Comparison of ENCODE assay signal across 15 mouse cellular contexts in genomic region chr13:109446138-109446537, GRCm38 (mm10).
DNase-seq lines count a peak whose midpoint lies in the region; ATAC-seq and TF ChIP-seq lines count a peak whose summit lies in the region.
"Had no signal": no experiment of that assay in that cellular context is flagged by ENCODE, and none has a peak within 500 bp of the region (broad histone marks: within the 10 kb centered on the region; RNA-seq: fewer than 3 reads in every experiment).

No protein-coding gene starts in this region.

- H3K9ac ChIP-seq in hindbrain, embryonic 15.5 days = no peak overlapping the region
- H3K9ac ChIP-seq in neural tube, embryonic 15.5 days (replicated peaks) = no peak overlapping the region
- H3K9ac ChIP-seq: embryonic facial prominence, embryonic 12.5 days; liver, embryonic 13.5 days had no signal

- no peaks in the 10 kb centered on the region for H3K27me3 ChIP-seq in hindbrain, embryonic 15.5 days
- no peaks in the 10 kb centered on the region for H3K27me3 ChIP-seq in neural tube, embryonic 15.5 days (replicated peaks)
- H3K27me3 ChIP-seq: embryonic facial prominence, embryonic 12.5 days; liver, embryonic 13.5 days had no signal

- 80% methylated on average over 7 of the region's 7 CpGs for WGBS in lung, adult 2 months
- WGBS in hindbrain, embryonic 15.5 days = 79% methylated on average over 7 of the region's 7 CpGs
- WGBS in neural tube, embryonic 15.5 days = 77% methylated on average over 7 of the region's 7 CpGs

- peaks cover 6% of the 10 kb centered on the region; the same call in 1 of the 2 replicates for H3K4me1 ChIP-seq in lung, adult 2 months (ENCODE audit: control insufficient read depth, insufficient read depth, low read length)
- H3K4me1 ChIP-seq in hindbrain, embryonic 15.5 days (replicated peaks) = peaks cover 41% of the 10 kb centered on the region
- H3K4me1 ChIP-seq in neural tube, embryonic 15.5 days = peaks cover 39% of the 10 kb centered on the region
- H3K4me1 ChIP-seq: embryonic facial prominence, embryonic 12.5 days; liver, embryonic 13.5 days had no signal

- H3K27ac ChIP-seq in hindbrain, embryonic 15.5 days (replicated peaks) = no peak overlapping the region
- H3K27ac ChIP-seq in neural tube, embryonic 15.5 days (replicated peaks) = no peak overlapping the region
- H3K27ac ChIP-seq: embryonic facial prominence, embryonic 12.5 days; heart, adult 2 months; liver, embryonic 13.5 days had no signal

- no peaks in the 10 kb centered on the region for H3K36me3 ChIP-seq in hindbrain, embryonic 15.5 days
- H3K36me3 ChIP-seq in neural tube, embryonic 15.5 days = no peaks in the 10 kb centered on the region
- H3K36me3 ChIP-seq: embryonic facial prominence, embryonic 12.5 days; G1E; liver, embryonic 13.5 days had no signal

- TF ChIP-seq POLR2A in lung, adult 2 months (IDR thresholded peaks at IDR 0.05; ENCODE audit: borderline replicate concordance, extremely low read depth, low read depth, low read length) = no peak

- DNase-seq in gastrocnemius, adult 18-20 months (ENCODE audit: low spot score) = peak; percentile 40
- no peak for DNase-seq in gastrocnemius, postnatal 36 days
- peak; percentile 10 for DNase-seq in lung, postnatal 25 days (ENCODE audit: low spot score)
- DNase-seq in lung, adult 2 months = no peak
- no peak for DNase-seq in right cerebral cortex, postnatal 4 days
- no peak for DNase-seq in thymus, postnatal 25 days
- DNase-seq: cerebellum, postnatal 10 days; kidney, postnatal 25 days; liver, embryonic 13.5 days had no signal

- no peak for ATAC-seq in hindbrain, embryonic 15.5 days (ENCODE audit: low FRiP score, low read depth)
- ATAC-seq in neural tube, embryonic 15.5 days (ENCODE audit: low FRiP score) = no peak
- ATAC-seq: activated CD4-positive, CD25-positive, alpha-beta regulatory T cell, adult 4 months had no signal

- peak overlapping the region; percentile 92 for H3K4me2 ChIP-seq in hindbrain, embryonic 15.5 days
- peak overlapping the region; percentile 83 for H3K4me2 ChIP-seq in neural tube, embryonic 15.5 days
- H3K4me2 ChIP-seq: embryonic facial prominence, embryonic 12.5 days; liver, embryonic 13.5 days had no signal

- no peaks in the 10 kb centered on the region for H3K9me3 ChIP-seq in hindbrain, embryonic 15.5 days
- H3K9me3 ChIP-seq in neural tube, embryonic 15.5 days (replicated peaks) = no peaks in the 10 kb centered on the region; the same call in 1 of the 2 replicates
- H3K9me3 ChIP-seq: embryonic facial prominence, embryonic 12.5 days; G1E; liver, embryonic 13.5 days had no signal

- no peak overlapping the region for H3K4me3 ChIP-seq in lung, adult 2 months (replicated peaks; ENCODE audit: extremely low read depth, low read depth, low read length)
- peak overlapping the region; percentile 16; the same call in 1 of the 2 replicates for H3K4me3 ChIP-seq in hindbrain, embryonic 15.5 days
- 0 out of 2 replicates have a peak overlapping the region, but pooled peaks have one; percentile 1 for H3K4me3 ChIP-seq in neural tube, embryonic 15.5 days (replicated peaks)
- H3K4me3 ChIP-seq: embryonic facial prominence, embryonic 12.5 days; heart, adult 2 months; liver, embryonic 13.5 days had no signal

- no peak for TF ChIP-seq CTCF in lung, adult 2 months (IDR thresholded peaks at IDR 0.05; ENCODE audit: insufficient read depth, low read length)

- intact Hi-C loops in gastrocnemius, postnatal 36 days (cut with DNase I) = loop anchor here (10.0 kb wide), 2 partner anchors 91 to 309 kb away; no protein-coding TSS in a partner anchor

Comparison
In these comparisons a context has a peak if more than half of its experiments do, and no peak if none do; other contexts are left out.
1. DNase-seq: peak in gastrocnemius, adult 18-20 months (single experiment) and lung, postnatal 25 days (single experiment); none in gastrocnemius, postnatal 36 days (0 of 2), lung, adult 2 months (single experiment), right cerebral cortex, postnatal 4 days (single experiment) and thymus, postnatal 25 days (single experiment).